Mouse (Mus musculus): ENCODE measurements around the gene Ncmap. TPM values are rescaled to one million over a fixed set of nuclear protein-coding genes. Genes with fewer than 3 reads are reported as not detected.

Gene Ncmap
- not detected for polyA plus RNA-seq (2014; fragmentation: Illumina TruSeq; extraction: RNeasy Lipid Tissue Mini Kit (QIAGEN cat#74804); ENCODE audit: low replicate concordance)

DNA sequence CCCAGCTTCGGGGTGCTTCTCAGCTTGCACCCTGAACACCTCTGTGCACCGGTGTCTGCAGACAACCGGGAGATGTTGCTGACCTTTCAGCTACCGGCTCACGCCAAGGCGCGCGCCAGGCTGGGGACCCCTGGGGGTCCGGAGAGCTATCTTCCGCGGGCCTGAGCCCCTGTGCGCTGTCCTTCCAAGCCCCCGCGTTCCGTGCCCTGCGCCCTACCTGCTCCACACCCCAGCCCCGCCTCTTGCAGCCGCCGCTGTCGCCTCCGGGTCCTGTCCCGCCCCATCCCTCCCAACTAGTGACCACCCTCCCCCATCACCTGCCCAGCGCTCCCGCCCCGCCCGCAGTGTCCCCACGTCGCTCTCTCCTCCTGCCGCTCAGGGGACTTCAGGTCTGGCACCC is at the start of gene Ncmap:
Ncmap (minus strand) TSS at position 237 of the 400 bp plus-strand sequence.

DNA sequence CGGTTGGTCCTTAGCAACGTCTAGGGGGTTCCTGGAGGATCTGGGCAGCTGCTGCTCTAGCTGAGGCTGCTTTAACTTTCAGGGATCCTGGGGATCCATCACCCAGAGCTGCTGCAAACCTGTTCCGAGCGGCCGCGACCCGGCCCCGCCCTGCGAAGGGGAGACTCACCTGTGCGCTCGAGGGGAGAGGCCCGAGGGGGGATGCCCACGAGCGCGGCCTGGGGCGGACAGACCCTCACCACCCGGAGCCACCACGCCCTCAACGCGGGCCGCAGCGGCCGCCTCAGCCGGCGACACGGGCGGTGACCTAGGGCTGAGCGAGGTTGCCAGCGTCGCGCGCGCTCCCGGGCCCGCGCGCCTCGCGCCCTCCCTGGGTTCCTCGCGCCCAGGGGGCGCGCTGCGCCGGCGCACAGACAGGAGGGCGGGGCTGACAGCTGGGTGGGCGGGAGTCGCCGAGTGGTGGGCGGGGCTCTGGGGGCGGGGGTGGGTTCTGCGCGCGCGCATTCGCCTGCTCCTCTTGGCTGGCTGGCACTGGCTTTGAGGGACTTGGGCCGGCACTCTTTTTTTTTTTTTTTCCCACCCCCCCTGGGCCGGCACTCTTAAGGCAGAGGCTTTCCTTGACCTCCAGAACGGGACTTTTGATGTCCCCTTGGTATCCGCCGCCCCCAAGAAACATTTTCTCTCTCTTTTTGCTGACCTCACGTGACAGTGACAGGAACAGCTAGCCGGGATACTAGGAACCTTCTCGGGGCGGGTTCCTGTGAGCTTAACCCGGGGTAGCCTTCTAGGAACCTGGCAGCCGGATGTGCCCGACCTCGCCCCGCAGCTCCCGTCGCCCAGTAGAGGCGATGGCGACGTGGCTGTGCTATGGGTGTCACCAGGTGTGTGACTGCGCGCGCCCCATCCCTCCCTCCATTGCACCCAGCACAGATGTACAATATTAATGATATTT is 35.7 kb upstream of the Ncmap start, which contains the start of gene Rcan3:
Rcan3 (minus strand) TSS at position 411 of the 952 bp plus-strand sequence.

DNA sequence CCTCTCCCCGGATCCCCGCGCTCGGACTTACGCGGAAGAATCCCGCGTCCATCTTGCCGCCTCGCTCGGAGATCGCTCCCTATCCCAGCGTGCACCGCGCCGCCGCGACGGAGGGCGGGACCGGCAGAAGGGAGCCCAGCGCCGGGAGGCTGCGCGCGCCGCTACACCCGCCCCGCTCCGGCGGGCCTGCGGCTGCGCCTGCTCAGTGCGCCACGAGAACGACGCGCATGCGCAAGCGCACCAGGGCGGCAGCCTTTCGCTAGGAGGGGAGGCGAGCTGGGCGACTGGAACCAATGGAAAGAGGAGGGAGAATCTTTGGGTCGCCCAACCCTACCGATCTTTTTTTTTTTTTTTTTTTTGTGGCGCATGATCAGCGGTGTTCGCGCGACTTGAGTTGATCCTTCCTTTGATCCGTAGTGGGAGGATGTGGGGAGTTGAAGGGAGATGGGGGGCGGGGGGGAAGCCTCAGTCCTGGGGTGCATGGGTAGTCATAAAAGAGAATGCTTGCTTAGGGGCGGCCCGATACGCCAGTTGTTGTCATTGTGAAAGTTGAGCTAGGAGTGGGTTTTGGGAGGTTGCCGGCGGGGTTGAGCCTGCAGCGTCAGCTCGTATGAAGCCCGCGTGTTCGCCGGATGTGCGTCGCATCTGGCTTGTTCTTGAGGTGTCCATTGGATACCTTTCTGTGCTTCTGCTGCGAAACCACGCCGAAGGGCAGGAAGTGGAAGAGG is 44.8 kb downstream of the Ncmap start, which contains the start of gene Srrm1:
Srrm1 (minus strand) TSS at position 256 of the 728 bp plus-strand sequence.

Other genes with a start within 250 kb of the Ncmap start
- 50.2 TPM for gene Clic4, start 125.4 kb downstream of the Ncmap start, polyA plus RNA-seq (2014; fragmentation: Illumina TruSeq; extraction: RNeasy Lipid Tissue Mini Kit (QIAGEN cat#74804); ENCODE audit: low replicate concordance)
- gene Srrm1, start 44.9 kb downstream of the Ncmap start, polyA plus RNA-seq (2014; fragmentation: Illumina TruSeq; extraction: RNeasy Lipid Tissue Mini Kit (QIAGEN cat#74804); ENCODE audit: low replicate concordance): 216 TPM
- 3.9 TPM for gene Rcan3, start 35.6 kb upstream of the Ncmap start, polyA plus RNA-seq (2014; fragmentation: Illumina TruSeq; extraction: RNeasy Lipid Tissue Mini Kit (QIAGEN cat#74804); ENCODE audit: low replicate concordance)
- not detected for gene Stpg1, start 96.6 kb upstream of the Ncmap start, polyA plus RNA-seq (2014; fragmentation: Illumina TruSeq; extraction: RNeasy Lipid Tissue Mini Kit (QIAGEN cat#74804); ENCODE audit: low replicate concordance)
- 2.9 TPM for gene Nipal3, start 96.8 kb upstream of the Ncmap start, polyA plus RNA-seq (2014; fragmentation: Illumina TruSeq; extraction: RNeasy Lipid Tissue Mini Kit (QIAGEN cat#74804); ENCODE audit: low replicate concordance)
- gene Grhl3, start 175.4 kb upstream of the Ncmap start, polyA plus RNA-seq (2014; fragmentation: Illumina TruSeq; extraction: RNeasy Lipid Tissue Mini Kit (QIAGEN cat#74804); ENCODE audit: low replicate concordance): not detected